Mouse (Mus musculus) G1E (cell line): ENCODE measurements at regions not wholly inside any gene's neighbourhood (a gene's known extent, or its start where the extent isn't known, plus 50 kb on each side); places are given as distances from the start of the nearest gene placed in this dataset.
"Not testable (repeated sequence)": the region's sequence is repeated elsewhere in the genome, so short reads cannot be mapped to it uniquely, and the experiment has no call there.

ENCODE experiments used
- ATAC-seq: 2 replicates; pipeline ENCODE4 v1.8.0; 2016; ENCODE audit warnings: mild to moderate bottlenecking; ENCODE audit not compliant: insufficient number of reproducible peaks, poor library complexity, low FRiP score, severe bottlenecking; ENCODE audit errors: extremely low read depth
- DNase-seq: peaks from one replicate; pipeline ENCODE4 v3.0.0; 2012; ENCODE audit warnings: low spot score
- H3K27me3 ChIP-seq: 2 replicates; pipeline ENCODE4 v1.6.1; 2012; ENCODE audit warnings: mild to moderate bottlenecking, low read length, inconsistent platforms; ENCODE audit not compliant: insufficient read depth
- H3K36me3 ChIP-seq: replicated peaks from 2 replicates; pipeline ENCODE3; 2012; ENCODE audit warnings: mild to moderate bottlenecking, inconsistent platforms
- H3K4me1 ChIP-seq: 2 replicates; pipeline ENCODE4 v1.6.1; 2012; ENCODE audit warnings: low read depth, low read length, inconsistent platforms, mixed read lengths; ENCODE audit not compliant: insufficient read depth
- H3K4me3 ChIP-seq: 2 replicates; pipeline ENCODE4 v1.5.1; 2012; ENCODE audit warnings: low read depth, mild to moderate bottlenecking, inconsistent platforms, low read length, moderate library complexity, mixed read lengths
- H3K9me3 ChIP-seq: replicated peaks from 2 replicates; pipeline ENCODE4 v1.6.1; 2012; ENCODE audit warnings: inconsistent platforms
- CTCF ChIP-seq: IDR thresholded peaks from 2 replicates; pipeline ENCODE4 v1.5.1; 2012; ENCODE audit warnings: low read depth, low read length, inconsistent platforms, mixed read lengths
- GATA1 ChIP-seq: IDR thresholded peaks from 2 replicates; pipeline ENCODE4 v1.6.1; 2012; ENCODE audit warnings: borderline replicate concordance, low read length, inconsistent platforms, mixed read lengths
- GATA2 ChIP-seq: IDR thresholded peaks from 2 replicates; pipeline ENCODE4 v1.6.1; 2012; ENCODE audit warnings: low read depth, low read length, inconsistent platforms, borderline replicate concordance
- POLR2AphosphoS5 ChIP-seq: IDR thresholded peaks from 2 replicates; pipeline ENCODE4 v1.6.1; 2012; ENCODE audit warnings: low read depth, low read length, inconsistent platforms; ENCODE audit not compliant: insufficient replicate concordance
- TAL1 ChIP-seq: conservative IDR thresholded peaks from 2 replicates; pipeline ENCODE4 v1.6.1; 2012; ENCODE audit warnings: low read depth, low read length, inconsistent platforms, mixed read lengths

DNA sequence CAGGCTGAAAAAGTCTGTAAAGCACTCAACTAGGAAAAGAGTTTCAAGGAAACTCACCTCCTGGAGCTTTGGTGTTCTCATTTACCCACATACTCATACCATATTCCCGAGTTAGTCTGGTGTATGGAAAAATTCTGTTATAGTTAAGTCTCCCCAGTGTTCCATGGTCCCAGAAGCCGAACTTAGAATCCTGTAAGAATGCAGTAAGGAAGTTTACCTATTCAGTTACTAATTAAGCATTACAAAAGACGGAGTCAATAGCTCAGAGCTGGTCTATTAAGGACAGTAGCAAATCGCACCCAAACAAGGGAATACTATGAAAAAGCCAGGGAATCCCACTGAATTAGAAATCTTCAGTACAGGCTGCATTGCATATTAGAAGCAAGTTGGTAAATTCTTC is 688.3 kb downstream of the Rpia start:
- no peak for DNase-seq
- no peaks in the 10 kb centered on the region for H3K27me3 ChIP-seq

DNA sequence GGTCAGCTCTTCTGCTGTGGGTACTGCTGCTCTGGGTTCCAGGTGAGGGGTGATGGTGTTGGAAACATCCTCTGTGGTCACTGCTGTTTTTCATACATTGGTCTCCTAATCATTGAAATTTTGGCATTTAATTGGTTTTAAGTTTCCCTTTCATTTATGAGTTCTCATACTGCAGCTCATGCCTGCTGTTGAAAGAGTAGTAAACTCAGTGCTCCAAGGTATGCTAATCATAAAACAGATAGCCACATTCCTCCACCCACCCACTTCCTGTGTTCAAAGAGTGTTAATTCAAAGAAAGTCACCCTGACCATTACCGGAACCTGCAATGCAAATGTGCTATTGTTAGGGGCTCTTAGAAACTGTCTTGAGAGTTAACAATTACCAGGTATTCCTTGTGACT is 688.9 kb downstream of the Rpia start:
- not testable (repeated sequence) for ATAC-seq, H3K4me3 ChIP-seq, H3K27me3 ChIP-seq, DNase-seq, H3K36me3 ChIP-seq, H3K4me1 ChIP-seq, H3K9me3 ChIP-seq

More for the DNA sequence above, 688.3 kb downstream of the Rpia start:
- H3K4me3 ChIP-seq: no peak overlapping the region
- H3K9me3 ChIP-seq: no peaks in the 10 kb centered on the region
- TF ChIP-seq GATA2 (no peak), GATA1 (no peak), CTCF (no peak), POLR2AphosphoS5 (no peak), TAL1 (no peak)
- no peak for ATAC-seq
- H3K4me1 ChIP-seq: no peaks in the 10 kb centered on the region
- no peaks in the 10 kb centered on the region for H3K36me3 ChIP-seq

DNA sequence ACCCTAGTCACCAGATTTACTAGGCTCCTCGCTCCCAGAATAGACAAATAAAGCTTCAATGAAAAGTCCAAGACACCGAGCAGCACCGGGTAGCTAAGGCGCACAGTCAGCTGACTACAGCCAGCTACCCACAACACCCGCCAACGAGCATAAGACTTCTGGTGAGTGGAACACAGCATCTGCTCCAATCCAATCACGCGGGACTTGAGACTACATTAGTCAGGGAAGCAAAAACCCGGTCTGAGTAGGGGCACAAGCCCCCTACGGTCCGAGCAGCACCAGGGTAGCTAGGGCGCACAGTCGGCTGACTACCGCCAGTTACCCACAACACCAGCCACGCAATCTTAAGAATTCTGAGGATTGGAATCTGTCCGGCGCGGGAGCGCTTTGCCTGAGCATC is 704.0 kb downstream of the Rpia start:
- DNase-seq (no peak), ATAC-seq (no peak)
- Histone ChIP-seq H3K9me3 (peaks cover 5% of the 10 kb centered on the region; the same call in 1 of the 2 replicates), H3K36me3 (no peaks in the 10 kb centered on the region), H3K4me3 (no peak overlapping the region), H3K27me3 (no peaks in the 10 kb centered on the region), H3K4me1 (no peaks in the 10 kb centered on the region)
- no peak for TF ChIP-seq TAL1
- TF ChIP-seq GATA1: no peak
- no peak for TF ChIP-seq CTCF
- TF ChIP-seq GATA2: no peak
- TF ChIP-seq POLR2AphosphoS5: no peak

DNA sequence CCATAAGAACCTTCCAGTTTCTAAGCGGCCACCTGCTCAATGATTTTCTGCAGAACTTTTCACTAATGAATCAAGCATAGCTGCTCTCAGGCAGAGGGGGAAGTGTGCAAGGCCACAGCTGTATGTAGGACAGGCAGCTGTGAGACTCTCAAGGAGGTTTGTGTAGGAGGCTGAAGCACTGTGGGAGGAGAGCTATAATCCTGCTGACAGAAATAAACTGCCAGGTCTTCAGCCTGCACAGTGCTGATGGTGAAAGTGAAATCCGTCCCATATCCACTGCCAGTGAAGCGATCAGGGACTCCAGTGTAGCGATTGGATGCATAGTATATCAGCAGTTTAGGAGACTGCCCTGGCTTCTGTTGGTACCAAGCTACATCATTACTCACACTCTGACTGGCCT is 718.2 kb downstream of the Rpia start:
- Histone ChIP-seq H3K4me1 (no peaks in the 10 kb centered on the region), H3K36me3 (no peaks in the 10 kb centered on the region), H3K27me3 (no peaks in the 10 kb centered on the region), H3K4me3 (no peak overlapping the region), H3K9me3 (no peaks in the 10 kb centered on the region)
- TF ChIP-seq TAL1 (no peak), CTCF (no peak), POLR2AphosphoS5 (no peak), GATA2 (no peak), GATA1 (no peak)
- DNase-seq: no peak
- ATAC-seq: no peak

DNA sequence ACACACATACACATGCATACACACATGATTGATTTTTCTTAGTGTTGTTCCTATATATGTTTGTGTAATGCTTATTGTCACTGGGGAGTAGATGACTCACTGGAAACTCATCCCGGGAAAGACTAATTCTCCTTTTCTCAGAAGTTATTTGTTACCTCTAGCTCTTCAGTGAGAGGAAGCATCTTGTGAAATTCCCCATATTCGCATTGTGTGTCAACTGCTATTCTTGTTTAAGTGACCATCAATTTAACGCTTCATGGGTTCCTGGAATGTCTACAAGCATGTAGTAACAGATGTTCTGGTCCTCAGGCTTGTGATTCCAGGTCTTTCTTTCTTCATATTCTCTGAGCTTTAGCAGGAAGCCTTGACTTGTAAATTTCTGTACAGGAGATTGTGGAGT is 720.0 kb downstream of the Rpia start:
- no peaks in the 10 kb centered on the region for H3K4me1 ChIP-seq
- DNase-seq (no peak), ATAC-seq (no peak)
- H3K4me3 ChIP-seq: no peak overlapping the region
- TF ChIP-seq CTCF (no peak), GATA1 (no peak), TAL1 (no peak), POLR2AphosphoS5 (no peak), GATA2 (no peak)
- no peaks in the 10 kb centered on the region for H3K27me3 ChIP-seq
- no peaks in the 10 kb centered on the region for H3K36me3 ChIP-seq
- H3K9me3 ChIP-seq: no peaks in the 10 kb centered on the region

DNA sequence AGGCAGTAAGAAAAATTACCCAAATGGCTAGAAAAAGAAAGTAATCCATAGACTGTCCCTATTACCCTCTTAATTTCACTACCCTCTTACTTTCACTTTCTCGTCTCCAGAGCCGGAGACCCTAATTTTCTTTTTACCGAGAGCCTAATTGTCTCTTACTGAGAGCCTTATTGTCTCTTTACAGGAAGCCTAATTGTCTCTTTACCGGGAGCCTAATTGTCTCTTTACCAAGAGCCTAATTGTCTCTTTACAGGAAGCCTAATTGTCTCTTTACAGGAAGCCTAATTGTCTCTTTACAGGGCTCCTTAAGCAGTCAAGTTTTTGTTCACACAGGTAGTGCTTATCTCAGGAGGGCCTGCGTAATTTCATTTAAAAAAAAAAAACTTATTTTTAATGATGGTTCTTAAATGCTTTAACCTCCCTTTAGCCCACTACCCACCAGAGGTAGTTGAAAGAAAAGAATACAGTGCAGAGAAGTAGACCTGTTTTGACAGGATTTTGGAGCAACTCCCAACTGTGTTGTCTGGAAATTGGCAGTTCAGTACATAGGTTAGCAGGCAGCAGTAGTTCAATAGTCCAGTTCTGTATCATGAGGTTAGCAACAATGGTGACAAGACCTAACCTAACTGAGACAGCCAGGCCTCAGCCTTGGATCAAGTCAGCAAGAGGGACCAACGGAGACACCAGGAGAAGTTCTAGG is 724.2 kb downstream of the Rpia start:
- DNase-seq (no peak), ATAC-seq (no peak)
- Histone ChIP-seq H3K4me1 (no peaks in the 10 kb centered on the region), H3K4me3 (no peak overlapping the region), H3K36me3 (no peaks in the 10 kb centered on the region), H3K9me3 (0 out of 2 replicates have a peak, but pooled peaks cover 3% of the 10 kb centered on the region), H3K27me3 (no peaks in the 10 kb centered on the region)
- TF ChIP-seq GATA1: no peak
- no peak for TF ChIP-seq GATA2
- TF ChIP-seq POLR2AphosphoS5: no peak
- no peak for TF ChIP-seq TAL1

DNA sequence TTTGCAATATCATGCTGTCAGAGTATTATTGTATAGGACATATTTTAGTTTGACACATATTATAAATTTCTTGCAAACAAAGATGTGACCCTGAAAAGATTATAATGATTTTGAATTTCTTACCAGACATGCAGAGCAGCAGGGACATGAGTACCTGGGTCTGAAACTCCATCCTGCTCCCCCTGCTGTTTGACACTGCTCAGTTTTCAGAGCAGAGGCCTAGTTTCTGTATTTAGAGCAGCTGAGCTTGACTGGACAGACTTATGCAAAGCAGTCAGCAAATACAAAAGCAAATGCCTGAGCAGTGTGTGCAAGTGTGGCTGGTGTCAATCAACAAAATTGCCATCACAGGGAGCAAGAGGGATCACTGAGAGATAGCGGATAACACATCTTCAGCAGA is 733.0 kb downstream of the Rpia start:
- no peaks in the 10 kb centered on the region for H3K9me3 ChIP-seq
- ATAC-seq (no peak), DNase-seq (no peak)
- H3K36me3 ChIP-seq: no peaks in the 10 kb centered on the region
- H3K4me1 ChIP-seq: no peaks in the 10 kb centered on the region
- TF ChIP-seq CTCF: no peak
- no peak for TF ChIP-seq TAL1
- no peak for TF ChIP-seq GATA2
- no peak for TF ChIP-seq POLR2AphosphoS5
- TF ChIP-seq GATA1: no peak
- H3K4me3 ChIP-seq: no peak overlapping the region
- no peaks in the 10 kb centered on the region for H3K27me3 ChIP-seq
